ENCODE assay signal across 21 mouse cellular contexts in genomic region chr2:167186003-167186402, GRCm38 (mm10). TPM values are rescaled to one million over a fixed set of nuclear protein-coding genes. Genes with fewer than 3 reads are reported as not detected.
DNase-seq lines count a peak whose midpoint lies in the region; ATAC-seq and TF ChIP-seq lines count a peak whose summit lies in the region.
"Had no signal": no experiment of that assay in that cellular context is flagged by ENCODE, and none has a peak within 500 bp of the region (broad histone marks: within the 10 kb centered on the region; RNA-seq: fewer than 3 reads in every experiment).

No protein-coding gene starts in this region.

- H3K4me2 ChIP-seq in hindbrain, postnatal 0 days (ENCODE audit: low read depth, low read length) = no peak overlapping the region
- no peak overlapping the region for H3K4me2 ChIP-seq in hindbrain, embryonic 12.5 days (replicated peaks)
- H3K4me2 ChIP-seq: embryonic facial prominence, embryonic 15.5 days had no signal

- H3K4me1 ChIP-seq in hindbrain, postnatal 0 days (ENCODE audit: insufficient read depth, low read length) = peaks cover 7% of the 10 kb centered on the region; the same call in 1 of the 2 replicates
- peaks cover 28% of the 10 kb centered on the region for H3K4me1 ChIP-seq in hindbrain, embryonic 12.5 days

- no peak for DNase-seq in hindbrain, postnatal 0 days (ENCODE audit: low spot score)
- DNase-seq in left cerebral cortex, postnatal 36 days (ENCODE audit: low spot score in 2 of 2) = peak; percentile 41 to 54
- no peak for DNase-seq in left cerebral cortex, postnatal 25 days (ENCODE audit: low spot score in 2 of 2)
- DNase-seq in right cerebral cortex, adult 18-20 months = peak; percentile 57
- DNase-seq in right cerebral cortex, postnatal 4 days = no peak
- DNase-seq in lung, adult 18-20 months = no peak
- DNase-seq: adrenal gland, adult 2 months; adrenal gland, postnatal 25 days; cerebellum, adult 2 months; cerebellum, postnatal 10 days; embryo, embryonic 11 days; gastrocnemius, postnatal 10 days; heart, adult 18-20 months; heart, postnatal 10 days; heart, postnatal 4 days had no signal

- 0 out of 2 replicates have a peak overlapping the region, but pooled peaks have one; percentile 3 for H3K9ac ChIP-seq in hindbrain, postnatal 0 days (replicated peaks; ENCODE audit: low read length)
- H3K9ac ChIP-seq in hindbrain, embryonic 12.5 days = no peak overlapping the region
- H3K9ac ChIP-seq: embryonic facial prominence, embryonic 15.5 days had no signal

- H3K36me3 ChIP-seq in hindbrain, postnatal 0 days (ENCODE audit: insufficient read depth, low read length) = no peaks in the 10 kb centered on the region
- no peaks in the 10 kb centered on the region for H3K36me3 ChIP-seq in hindbrain, embryonic 12.5 days
- H3K36me3 ChIP-seq: embryonic facial prominence, embryonic 15.5 days; heart, embryonic 10.5 days had no signal

- H3K27me3 ChIP-seq in hindbrain, postnatal 0 days (ENCODE audit: insufficient read depth, low read length) = 0 out of 2 replicates have a peak, but pooled peaks cover 5% of the 10 kb centered on the region
- peaks cover 52% of the 10 kb centered on the region for H3K27me3 ChIP-seq in hindbrain, embryonic 12.5 days

- WGBS in hindbrain, postnatal 0 days = 66% methylated on average over 13 of the region's 13 CpGs
- WGBS in hindbrain, embryonic 12.5 days = 56% methylated on average over 13 of the region's 13 CpGs

- H3K9me3 ChIP-seq in hindbrain, postnatal 0 days (ENCODE audit: low read length) = no peaks in the 10 kb centered on the region
- no peaks in the 10 kb centered on the region for H3K9me3 ChIP-seq in hindbrain, embryonic 12.5 days (replicated peaks)
- H3K9me3 ChIP-seq: embryonic facial prominence, embryonic 15.5 days had no signal

- H3K4me3 ChIP-seq in hindbrain, postnatal 0 days (ENCODE audit: low read length) = no peak overlapping the region
- no peak overlapping the region for H3K4me3 ChIP-seq in hindbrain, embryonic 12.5 days
- H3K4me3 ChIP-seq: embryonic facial prominence, embryonic 15.5 days; erythroblast, embryonic 14.5 days; forebrain, embryonic 10.5 days; heart, embryonic 10.5 days had no signal

- ATAC-seq in hindbrain, postnatal 0 days = no peak
- no peak for ATAC-seq in hindbrain, embryonic 12.5 days (ENCODE audit: low FRiP score)
- ATAC-seq: forebrain, embryonic 14.5 days had no signal

- intact Hi-C loops in left cerebral cortex, postnatal 36 days (cut with DNase I) = loop anchor here (5.0 kb wide), 1 partner anchor 49 kb away; no protein-coding TSS in a partner anchor
- intact Hi-C loops in left cerebral cortex, postnatal 25 days (cut with DNase I) = loop anchor here (5.0 to 10.0 kb wide), 2 partner anchors 34 to 51 kb away; no protein-coding TSS in a partner anchor

- H3K27ac ChIP-seq in hindbrain, postnatal 0 days = no peak overlapping the region
- no peak overlapping the region for H3K27ac ChIP-seq in hindbrain, embryonic 12.5 days
- H3K27ac ChIP-seq: embryonic facial prominence, embryonic 15.5 days; forebrain, embryonic 10.5 days; heart, embryonic 10.5 days had no signal

- TF ChIP-seq CTCF in hindbrain, postnatal 0 days (IDR thresholded peaks at IDR 0.05; ENCODE audit: low read depth) = no peak

RNA-seq across cellular contexts. Expression of gene Kcnb1, which starts 4.0 kb away (rescaled TPM):
- 21.5 and 33.6 TPM in 2 replicates for total RNA-seq in hindbrain, postnatal 0 days (2014; rRNA removed)
- 4.0 and 5.1 TPM in 2 replicates for polyA plus RNA-seq in hindbrain, postnatal 0 days (2015; fragmentation: Nextera tagmentation; extraction: Ambion mirVana)
- 1.4 and 1.6 TPM in 2 replicates for polyA plus RNA-seq in hindbrain, embryonic 12.5 days (2016; fragmentation: Nextera tagmentation; extraction: Ambion mirVana)
- total RNA-seq in left cerebral cortex, postnatal 36 days (2021) = 100 to 1,000 TPM; 217 to 219 TPM
- total RNA-seq in left cerebral cortex, postnatal 25 days (2021) = 100 to 1,000 TPM; 192 to 207 TPM
- polyA plus RNA-seq: erythroblast, embryonic 14.5 days had no signal

RNA-seq across cellular contexts. Expression of gene Ptgis, which starts 54.4 kb away (rescaled TPM):
- total RNA-seq in hindbrain, postnatal 0 days (2014; rRNA removed) = 3.2 and 7.7 TPM in 2 replicates
- polyA plus RNA-seq in hindbrain, postnatal 0 days (2015; fragmentation: Nextera tagmentation; extraction: Ambion mirVana) = 4.1 and 4.4 TPM in 2 replicates
- 9.1 and 13.0 TPM in 2 replicates for polyA plus RNA-seq in hindbrain, embryonic 12.5 days (2016; fragmentation: Nextera tagmentation; extraction: Ambion mirVana)
- total RNA-seq in left cerebral cortex, postnatal 36 days (2021) = 1 to 10 TPM; 1.6 to 1.8 TPM
- 1 to 10 TPM; 1.6 to 2.7 TPM for total RNA-seq in left cerebral cortex, postnatal 25 days (2021)
- polyA plus RNA-seq: erythroblast, embryonic 14.5 days had no signal

Comparison
In these comparisons a context has a peak if more than half of its experiments do, and no peak if none do; other contexts are left out.
1. DNase-seq: peak in left cerebral cortex, postnatal 36 days (2 of 2) and right cerebral cortex, adult 18-20 months (single experiment); none in hindbrain, postnatal 0 days (single experiment), left cerebral cortex, postnatal 25 days (0 of 2), right cerebral cortex, postnatal 4 days (single experiment) and lung, adult 18-20 months (0 of 2).